Mouse (Mus musculus) midbrain, postnatal 0 days (tissue): ENCODE results near the gene Dido1. TPM values are rescaled to one million over a fixed set of nuclear protein-coding genes. Genes with fewer than 3 reads are reported as not detected.

Source experiments
- ATAC-seq: fragments of 200-750 bp; cut with Nextera tagmentation; 2 replicates; pipeline ENCODE4 v1.8.0; 2017; ENCODE audit warnings: moderate number of reproducible peaks, mild to moderate bottlenecking, moderate TSS enrichment, moderate library complexity; ENCODE audit not compliant: low FRiP score
- DNase-seq: peaks from one replicate; pipeline ENCODE4 v3.0.0-alpha.2; 2015; ENCODE audit warnings: low spot score
- H3K27ac ChIP-seq: fragments of 300-500 bp; sonication (generic); 2 replicates; pipeline ENCODE4 v1.5.1; 2014; ENCODE audit warnings: low read depth, mild to moderate bottlenecking, low read length, mixed read lengths
- H3K27me3 ChIP-seq: fragments of 300-500 bp; sonication (generic); 2 replicates; pipeline ENCODE4 v1.6.1; 2014; ENCODE audit warnings: low read length, control low read depth, mixed read lengths; ENCODE audit not compliant: insufficient read depth
- H3K36me3 ChIP-seq: fragments of 300-500 bp; sonication (generic); 2 replicates; pipeline ENCODE4 v1.6.1; 2014; ENCODE audit warnings: low read length, control low read depth, mixed read lengths; ENCODE audit not compliant: insufficient read depth
- H3K4me1 ChIP-seq: fragments of 300-500 bp; sonication (generic); 2 replicates; pipeline ENCODE4 v1.6.1; 2014; ENCODE audit warnings: mild to moderate bottlenecking, control low read depth, antibody characterized with exemption, low read length, mixed read lengths; ENCODE audit not compliant: insufficient read depth
- H3K4me2 ChIP-seq: fragments of 300-500 bp; sonication (generic); 2 replicates; pipeline ENCODE4 v1.6.1; 2014; ENCODE audit warnings: low read depth, mild to moderate bottlenecking, low read length, mixed read lengths; ENCODE audit not compliant: poor library complexity, severe bottlenecking
- H3K4me3 ChIP-seq: fragments of 300-500 bp; sonication (generic); 2 replicates; pipeline ENCODE4 v1.5.1; 2014; ENCODE audit warnings: low read depth, mild to moderate bottlenecking, low read length, moderate library complexity
- H3K9ac ChIP-seq: fragments of 300-500 bp; sonication (generic); replicated peaks from 2 replicates; pipeline ENCODE4 v1.6.1; 2014; ENCODE audit warnings: mild to moderate bottlenecking, low read length, moderate library complexity, mixed read lengths; ENCODE audit not compliant: poor library complexity, severe bottlenecking
- H3K9me3 ChIP-seq: fragments of 300-500 bp; sonication (generic); 2 replicates; pipeline ENCODE4 v1.6.1; 2016; ENCODE audit warnings: low read length, control low read depth
- CTCF ChIP-seq: IDR thresholded peaks from 2 replicates; pipeline ENCODE4 v1.5.1; 2016; ENCODE audit warnings: antibody characterized with exemption, mild to moderate bottlenecking
- WGBS: fragments of 180-500 bp; shearing (Covaris S2); extraction: QIAGEN DNeasy Blood & Tissue Kit; methylation state at CpG from one replicate; pipeline ENCODE4 v1.1.7; 2014; 5-methylcytosine and 5-hydroxymethylcytosine counted together
- polyA plus RNA-seq: library from polyadenylated mRNA; unstranded; fragments of >200 nt; fragmentation: Nextera tagmentation; extraction: Ambion mirVana; gene quantifications from 2 replicates; pipeline ENCODE4 v1.2.1, GENCODE M21; 2015
- total RNA-seq: library from RNA; depleted of rRNA; stranded (reverse); fragments of >200 nt; gene quantifications from 2 replicates; pipeline ENCODE4 v1.2.3, GENCODE M21; 2014; rRNA removed

Gene Dido1
- total and polyA plus RNA-seq, 2 experiments from 2014 or later: 22.2 to 36.7 TPM

DNA sequence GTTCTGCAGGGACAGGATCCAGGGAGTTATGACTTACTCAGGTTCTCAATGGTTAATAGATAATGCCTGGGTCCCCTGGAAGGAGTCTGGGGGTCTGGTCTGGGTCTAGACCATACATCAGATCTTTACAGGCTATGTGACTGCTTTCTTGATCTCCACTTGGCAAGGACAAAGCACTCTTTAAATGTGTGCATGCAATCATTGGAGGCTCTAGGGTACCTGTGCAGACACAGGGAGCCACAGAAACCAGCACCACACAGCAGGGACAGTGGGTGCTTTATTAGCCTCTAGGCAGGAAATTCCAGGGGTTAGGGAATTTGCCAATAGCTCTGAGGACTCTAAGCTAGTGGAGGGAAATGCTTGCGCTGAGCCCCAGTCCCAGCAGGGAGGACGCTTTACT is 97.9 kb downstream of the Dido1 start:
- H3K27me3 ChIP-seq: no peaks in the 10 kb centered on the region
- H3K4me1 ChIP-seq: no peaks in the 10 kb centered on the region
- no peak for TF ChIP-seq CTCF
- H3K4me3 ChIP-seq: no peak overlapping the region
- H3K4me2 ChIP-seq: no peak overlapping the region
- ATAC-seq: no peak
- 0 out of 2 replicates have a peak, but pooled peaks cover 3% of the 10 kb centered on the region for H3K36me3 ChIP-seq
- WGBS: 78% methylated on average over 2 of the region's 2 CpGs
- H3K27ac ChIP-seq: no peak overlapping the region
- DNase-seq: no peak
- H3K9ac ChIP-seq: no peak overlapping the region
- no peaks in the 10 kb centered on the region for H3K9me3 ChIP-seq

GRCm38 (mm10) chr2:180610283-180610682 is 99.5 kb downstream of the Dido1 start:
- H3K9ac ChIP-seq: no peak overlapping the region
- 74% methylated on average over 4 of the region's 4 CpGs for WGBS
- no peak for ATAC-seq
- H3K27me3 ChIP-seq: no peaks in the 10 kb centered on the region
- DNase-seq: no peak
- H3K4me1 ChIP-seq: no peaks in the 10 kb centered on the region
- no peak overlapping the region for H3K27ac ChIP-seq
- H3K4me3 ChIP-seq: no peak overlapping the region
- no peak overlapping the region for H3K4me2 ChIP-seq
- no peak for TF ChIP-seq CTCF
- H3K36me3 ChIP-seq: 0 out of 2 replicates have a peak, but pooled peaks cover 2% of the 10 kb centered on the region
- H3K9me3 ChIP-seq: no peaks in the 10 kb centered on the region

Other genes starting within 250 kb of the Dido1 start
- gene Ntsr1, start 210.0 kb downstream of the Dido1 start, total RNA-seq: 12.6 and 15.2 TPM in 2 replicates
- 4.1 and 4.7 TPM in 2 replicates for gene Ntsr1, start 210.0 kb downstream of the Dido1 start, polyA plus RNA-seq
- 58.3 and 60.8 TPM in 2 replicates for gene Mrgbp, start 128.7 kb downstream of the Dido1 start, total RNA-seq
- gene Mrgbp, start 128.7 kb downstream of the Dido1 start, polyA plus RNA-seq: 34.4 and 36.5 TPM in 2 replicates
- 121 and 126 TPM in 2 replicates for gene Ogfr, start 120.8 kb downstream of the Dido1 start, total RNA-seq
- 82.1 and 82.4 TPM in 2 replicates for gene Ogfr, start 120.8 kb downstream of the Dido1 start, polyA plus RNA-seq
- gene Col9a3, start 112.2 kb downstream of the Dido1 start, total RNA-seq: 19.9 and 47.6 TPM in 2 replicates
- gene Col9a3, start 112.2 kb downstream of the Dido1 start, polyA plus RNA-seq: 29.6 and 29.8 TPM in 2 replicates
- 5.9 and 7.8 TPM in 2 replicates for gene Tcfl5, start 67.3 kb downstream of the Dido1 start, total RNA-seq
- 0.79 and 1.0 TPM in 2 replicates for gene Tcfl5, start 67.3 kb downstream of the Dido1 start, polyA plus RNA-seq
- gene Gid8, start 118 bp upstream of the Dido1 start, total RNA-seq: 43.6 and 56.4 TPM in 2 replicates
- gene Gid8, start 118 bp upstream of the Dido1 start, polyA plus RNA-seq: 44.5 and 46.5 TPM in 2 replicates
- gene Slc17a9, start 15.3 kb upstream of the Dido1 start, total RNA-seq: 0.55 and 1.2 TPM in 2 replicates
- gene Slc17a9, start 15.3 kb upstream of the Dido1 start, polyA plus RNA-seq: 0.20 TPM in 1 of 2 replicates, not detected in the other
- 7.6 and 7.9 TPM in 2 replicates for gene Bhlhe23, start 66.9 kb upstream of the Dido1 start, total RNA-seq
- gene Bhlhe23, start 66.9 kb upstream of the Dido1 start, polyA plus RNA-seq: 5.9 and 6.0 TPM in 2 replicates
- 32.2 and 38.9 TPM in 2 replicates for gene Ythdf1, start 210.9 kb upstream of the Dido1 start, total RNA-seq
- 50.1 and 56.6 TPM in 2 replicates for gene Ythdf1, start 210.9 kb upstream of the Dido1 start, polyA plus RNA-seq
- not detected in 2 replicates for gene Birc7, start 219.0 kb upstream of the Dido1 start, total RNA-seq
- gene Birc7, start 219.0 kb upstream of the Dido1 start, polyA plus RNA-seq: 0.10 and 0.28 TPM in 2 replicates
- gene Nkain4, start 244.7 kb upstream of the Dido1 start, total RNA-seq: 40.4 and 59.5 TPM in 2 replicates
- 95.5 and 111 TPM in 2 replicates for gene Nkain4, start 244.7 kb upstream of the Dido1 start, polyA plus RNA-seq